Mouse (Mus musculus): ENCODE data around the gene Rpl19.

The Rpl19 gene

DNA sequence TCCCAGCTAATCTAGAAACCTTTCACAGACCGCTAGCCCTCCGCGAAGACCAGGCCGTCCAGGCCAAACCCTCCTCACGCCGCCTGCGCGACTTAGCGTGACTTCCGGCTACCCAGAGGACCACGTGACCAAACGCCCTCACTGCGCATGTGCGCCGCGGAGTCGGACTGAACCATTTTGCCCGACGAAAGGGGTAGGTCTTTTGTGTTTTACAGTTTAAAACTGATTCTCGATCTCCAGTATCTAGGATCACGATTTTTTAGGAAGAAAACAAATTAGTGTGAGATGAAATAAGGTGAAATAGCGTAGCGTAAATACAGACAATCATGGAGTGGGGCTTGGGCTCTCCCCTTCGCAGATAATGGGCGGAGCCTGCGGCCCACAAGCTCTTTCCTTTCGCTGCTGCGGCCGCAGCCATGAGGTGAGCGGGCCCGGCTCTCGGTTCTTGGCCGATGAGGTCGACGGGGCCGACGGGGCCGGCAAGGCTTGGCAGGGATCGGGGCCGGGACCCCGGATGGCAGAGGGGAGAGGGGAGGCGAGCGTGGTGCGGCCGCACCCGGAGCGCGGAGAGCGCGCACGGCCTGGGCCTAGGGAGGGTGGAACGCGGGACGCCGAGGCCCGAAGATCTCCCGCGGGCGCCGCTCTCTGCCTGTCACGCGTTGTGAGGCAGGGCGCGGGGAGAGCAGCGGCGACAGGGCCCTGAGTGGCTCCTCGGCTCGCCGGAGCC, at the start of gene Rpl19:
Gene Rpl19 (plus strand): TSS at position 141 of the 727 bp plus-strand sequence.
- ATAC-seq (ENCODE audit: insufficient number of reproducible peaks, low FRiP score, low TSS enrichment) = peak; percentile 70; the same call in 1 of the 2 replicates

GRCm38 (mm10) chr11:97977797-97978196, 48.7 kb upstream of the Rpl19 start:
- ATAC-seq (ENCODE audit: insufficient number of reproducible peaks, low FRiP score, low TSS enrichment) = no peak

GRCm38 (mm10) chr11:97978392-97978791, 48.1 kb upstream of the Rpl19 start:
- ATAC-seq (ENCODE audit: insufficient number of reproducible peaks, low FRiP score, low TSS enrichment) = no peak

- no peak for ATAC-seq (ENCODE audit: insufficient number of reproducible peaks, low FRiP score, low TSS enrichment)
Observed at GRCm38 (mm10) chr11:97979824-97980495, 46.5 kb upstream of the Rpl19 start.

- no peak for ATAC-seq (ENCODE audit: insufficient number of reproducible peaks, low FRiP score, low TSS enrichment)
Observed at GRCm38 (mm10) chr11:97980531-97980966, 46.0 kb upstream of the Rpl19 start.

- no peak for ATAC-seq (ENCODE audit: insufficient number of reproducible peaks, low FRiP score, low TSS enrichment)
Observed at GRCm38 (mm10) chr11:97982721-97983120, 43.8 kb upstream of the Rpl19 start.

DNA sequence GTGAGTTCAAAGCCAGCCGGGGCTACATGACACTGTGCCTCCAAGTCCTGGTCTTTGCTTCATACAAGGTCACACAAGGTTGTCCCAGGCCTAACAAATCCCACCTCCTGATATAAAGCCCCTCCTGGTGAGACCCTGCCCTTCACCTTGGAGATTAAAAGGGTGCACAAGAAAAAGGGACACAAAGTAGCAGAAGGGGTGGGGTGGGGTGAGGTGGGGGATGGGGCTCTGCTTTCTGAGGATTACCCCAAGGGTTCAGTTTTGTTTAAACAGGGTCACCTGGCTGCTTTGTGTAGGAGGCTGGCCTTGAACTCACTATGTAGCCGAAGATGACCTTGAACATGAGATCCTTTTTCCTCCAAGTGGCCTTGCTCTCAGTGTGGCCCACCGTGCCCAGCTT, 43.0 kb upstream of the Rpl19 start:
- ATAC-seq (ENCODE audit: insufficient number of reproducible peaks, low FRiP score, low TSS enrichment) = no peak

DNA sequence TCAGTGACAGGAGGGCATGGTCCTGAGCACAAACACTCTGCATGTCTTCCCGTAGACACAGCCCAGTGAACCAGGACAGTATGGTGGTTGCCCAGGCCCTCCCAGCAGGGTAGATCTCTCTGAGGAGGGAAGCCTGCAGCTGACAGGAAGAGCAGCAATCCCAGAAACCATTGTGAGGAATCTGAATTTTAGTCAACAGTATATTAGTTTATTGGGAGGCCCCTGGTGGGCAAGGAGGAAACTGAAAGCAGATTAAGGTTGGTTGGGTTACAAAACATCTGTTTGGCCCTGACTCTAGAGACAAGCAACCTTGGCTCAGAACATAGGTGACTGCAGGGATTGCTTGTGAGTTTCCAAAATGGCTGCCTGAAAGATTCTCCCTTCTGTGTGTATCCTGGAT, 42.5 kb upstream of the Rpl19 start:
- no peak for ATAC-seq (ENCODE audit: insufficient number of reproducible peaks, low FRiP score, low TSS enrichment)

DNA sequence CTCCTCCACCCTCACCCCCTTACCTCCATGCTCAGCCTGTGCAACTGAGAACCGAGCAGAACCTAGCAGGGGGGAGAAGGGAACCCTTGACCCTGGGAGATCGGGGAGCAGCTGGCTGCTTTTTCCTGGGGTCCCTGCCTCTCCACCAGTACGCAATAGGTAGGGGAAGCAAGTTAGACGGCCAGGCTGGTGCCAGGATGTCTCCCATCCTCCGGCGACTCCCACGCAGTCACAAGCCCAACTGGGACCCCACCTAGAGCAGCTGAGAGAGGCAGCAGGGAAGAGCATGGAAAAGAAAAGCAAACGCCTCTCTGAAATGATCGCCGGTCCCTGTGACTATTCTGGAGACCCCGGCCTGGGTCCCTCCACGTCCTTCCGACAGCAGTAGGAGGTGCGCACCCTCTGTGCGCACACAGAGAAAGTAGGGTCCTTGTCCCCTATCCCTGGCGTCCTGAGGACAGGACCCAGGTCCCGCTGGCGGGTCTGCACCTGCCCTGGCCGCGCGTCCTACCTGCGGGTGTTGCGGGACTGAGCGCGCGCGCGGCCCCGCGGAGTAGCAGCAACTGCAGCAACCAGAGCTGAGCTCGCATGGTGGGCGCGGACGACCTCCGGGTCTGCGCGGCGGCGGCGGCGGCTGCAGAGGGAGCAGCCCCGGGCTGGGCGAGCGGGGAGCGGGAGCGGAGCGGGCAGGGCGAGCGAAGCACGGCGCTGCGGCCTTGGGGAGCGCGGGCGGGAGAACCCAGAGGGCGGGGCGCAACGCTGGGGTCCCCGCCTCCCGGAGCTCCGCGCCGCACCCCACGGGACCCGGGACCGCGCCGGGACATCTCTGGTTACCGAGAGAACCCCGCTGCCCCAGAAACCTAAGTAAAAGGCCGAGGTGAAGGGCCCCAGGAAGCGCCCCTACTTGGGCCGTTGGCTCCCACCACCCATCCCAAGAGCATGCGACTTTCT, 40.5 kb upstream of the Rpl19 start, which contains the start of gene Plxdc1:
Gene Plxdc1 (minus strand): TSS at position 718 of the 951 bp plus-strand sequence.
- no peak for ATAC-seq (ENCODE audit: insufficient number of reproducible peaks, low FRiP score, low TSS enrichment)

DNA sequence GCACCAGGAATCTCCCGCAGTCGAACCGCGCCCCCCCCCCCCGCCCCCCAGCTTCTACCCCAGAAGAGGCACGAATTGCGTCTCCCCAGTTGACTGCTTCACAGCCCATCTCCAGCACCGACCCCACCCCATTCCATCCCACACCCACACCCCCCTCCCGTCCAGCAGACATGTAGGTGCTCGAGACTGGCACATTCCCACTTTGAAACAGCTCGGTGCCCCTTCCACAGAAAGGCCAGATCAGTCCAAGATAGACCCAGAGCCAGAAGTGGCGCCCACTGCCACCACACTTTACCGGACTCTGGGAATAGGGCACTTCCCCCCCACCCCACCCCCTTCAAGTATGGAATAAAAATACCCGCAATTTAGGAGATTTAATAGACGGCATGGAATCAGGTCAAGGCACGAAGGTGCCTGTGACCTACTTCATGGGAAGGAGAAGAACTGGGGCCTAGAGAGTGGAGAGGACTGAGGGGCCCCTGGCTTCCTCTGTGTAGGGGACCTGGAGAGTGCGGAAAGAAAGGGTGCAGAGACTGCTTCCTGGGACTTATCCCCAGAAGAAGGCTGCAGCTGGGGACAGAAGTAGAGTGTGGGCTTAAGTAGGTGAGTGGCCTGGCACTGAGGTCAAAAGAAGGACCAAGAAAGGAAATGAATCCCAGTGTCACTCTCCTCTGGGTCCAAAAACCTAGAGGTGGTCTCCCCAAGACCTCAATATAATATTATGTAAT, 39.6 kb upstream of the Rpl19 start:
- no peak for ATAC-seq (ENCODE audit: insufficient number of reproducible peaks, low FRiP score, low TSS enrichment)

- peak; percentile 22; the same call in 1 of the 2 replicates for ATAC-seq (ENCODE audit: insufficient number of reproducible peaks, low FRiP score, low TSS enrichment)
Observed at GRCm38 (mm10) chr11:97987551-97988526, 38.7 kb upstream of the Rpl19 start.

DNA sequence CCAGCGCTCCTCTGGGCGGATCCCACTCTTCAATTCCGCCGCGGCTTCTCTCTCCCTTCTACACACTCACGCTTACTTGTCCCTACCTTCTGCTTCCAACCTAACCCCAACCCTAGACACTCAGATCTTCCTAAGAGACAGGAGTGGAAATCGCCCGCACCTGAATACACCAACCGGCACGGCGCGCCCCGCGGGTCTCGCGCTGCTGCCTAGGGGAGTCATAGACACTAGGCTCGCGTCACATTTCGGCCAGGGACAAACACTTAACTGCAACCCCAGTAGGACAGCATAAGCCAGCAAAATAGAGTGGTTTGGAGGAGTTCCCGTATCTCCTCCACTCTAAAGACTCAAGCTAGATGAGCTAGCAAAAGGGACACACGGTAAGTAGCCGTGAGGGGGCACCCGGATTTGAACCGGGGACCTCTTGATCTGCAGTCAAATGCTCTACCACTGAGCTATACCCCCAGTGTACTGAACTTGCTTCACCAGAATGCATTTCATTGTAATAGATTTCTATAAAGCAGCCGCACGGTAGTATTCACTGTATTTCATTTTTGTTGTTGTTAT, 37.9 kb upstream of the Rpl19 start:
- peak; percentile 71; the same call in 1 of the 2 replicates for ATAC-seq (ENCODE audit: insufficient number of reproducible peaks, low FRiP score, low TSS enrichment)

DNA sequence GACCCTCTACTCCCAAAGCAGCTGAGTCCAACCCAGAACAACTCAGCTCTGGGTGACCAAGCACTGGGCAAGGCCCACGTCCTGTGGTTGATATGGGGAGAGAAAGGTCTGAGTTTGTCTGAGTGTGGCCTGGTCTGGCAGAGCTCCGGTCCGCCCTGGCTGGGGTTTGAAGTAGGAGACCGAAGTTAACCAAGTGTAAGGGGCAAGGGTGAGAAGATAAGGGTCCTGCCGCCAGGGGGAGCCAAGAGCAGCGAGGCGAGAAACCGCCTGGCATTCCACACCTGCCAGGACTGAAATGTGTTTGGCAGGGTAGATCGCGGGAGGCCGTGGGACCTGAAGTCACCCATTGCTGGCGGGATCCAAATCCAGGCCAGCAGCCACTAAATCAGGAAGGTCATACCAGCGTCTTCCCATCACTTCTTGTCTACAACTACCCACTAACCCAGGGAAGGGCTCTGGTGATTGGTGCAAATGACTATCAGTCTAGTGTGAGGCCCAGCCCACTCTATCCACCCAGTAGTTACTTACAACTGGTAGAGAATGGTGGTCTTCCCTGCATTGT, 31.9 kb upstream of the Rpl19 start:
- ATAC-seq (ENCODE audit: insufficient number of reproducible peaks, low FRiP score, low TSS enrichment) = no peak

GRCm38 (mm10) chr11:97995564-97996288, 30.8 kb upstream of the Rpl19 start, which contains the start of gene Arl5c:
Gene Arl5c, minus strand, starts transcription at chr11:97996181.
- no peak for ATAC-seq (ENCODE audit: insufficient number of reproducible peaks, low FRiP score, low TSS enrichment)

GRCm38 (mm10) chr11:97996691-97997090, 29.8 kb upstream of the Rpl19 start:
- no peak for ATAC-seq (ENCODE audit: insufficient number of reproducible peaks, low FRiP score, low TSS enrichment)

DNA sequence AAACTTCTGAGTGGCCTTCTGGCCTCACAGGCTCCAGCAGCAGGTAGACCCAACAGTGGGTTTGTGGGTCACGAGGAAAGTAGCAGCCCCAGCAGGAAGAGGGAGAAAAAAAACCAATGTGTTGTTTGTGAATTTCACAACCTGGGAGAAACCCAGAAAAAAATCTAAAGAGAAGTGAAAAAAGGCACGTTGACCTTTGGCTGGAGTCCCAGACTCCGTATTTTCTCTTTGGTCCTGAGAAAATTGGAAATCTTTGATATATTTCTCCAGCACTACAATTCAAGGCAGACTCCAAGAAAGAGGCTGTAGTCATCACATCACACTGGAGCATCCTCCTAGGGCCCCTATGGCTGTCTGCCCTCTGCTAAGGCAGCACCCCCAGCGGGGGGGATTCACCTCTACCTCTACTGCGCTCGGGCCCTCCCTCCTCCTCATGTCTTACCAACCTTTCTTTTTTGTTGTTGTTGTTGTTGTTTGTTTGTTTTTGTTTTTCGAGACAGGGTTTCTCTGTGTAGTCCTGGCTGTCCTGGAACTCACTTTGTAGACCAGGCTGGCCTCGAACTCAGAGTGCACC, 29.0 kb upstream of the Rpl19 start:
- no peak for ATAC-seq (ENCODE audit: insufficient number of reproducible peaks, low FRiP score, low TSS enrichment)

All from cerebellum, adult (tissue).